Mouse (Mus musculus) inflammation-experienced regulatory T-cells, adult 6 months (primary cell): Measurements from ENCODE around the gene Tnpo1. TPM values are rescaled to one million over a fixed set of nuclear protein-coding genes. Genes with fewer than 3 reads are reported as not detected.
"Not testable (repeated sequence)": the region's sequence is repeated elsewhere in the genome, so short reads cannot be mapped to it uniquely, and the experiment has no call there.

Experiments used
- ATAC-seq: one replicate; pipeline ENCODE4 v1.8.0; 2017
- polyA plus RNA-seq, 3 experiments: library from polyadenylated mRNA; unstranded; fragments of 100-300 nt; shearing (Covaris generic); gene quantifications; one replicate each; pipeline ENCODE4 v1.2.1; 2017

The Tnpo1 gene
- polyA plus RNA-seq, 3 experiments from 2014 or later = 24.5 to 35.9 (median 35.5) TPM

- ATAC-seq = no peak
Measured at GRCm38 (mm10) chr13:98883774-98884173, 42.4 kb downstream of the Tnpo1 start.

GRCm38 (mm10) chr13:98881991-98882390 is 44.2 kb downstream of the Tnpo1 start:
- no peak for ATAC-seq

DNA sequence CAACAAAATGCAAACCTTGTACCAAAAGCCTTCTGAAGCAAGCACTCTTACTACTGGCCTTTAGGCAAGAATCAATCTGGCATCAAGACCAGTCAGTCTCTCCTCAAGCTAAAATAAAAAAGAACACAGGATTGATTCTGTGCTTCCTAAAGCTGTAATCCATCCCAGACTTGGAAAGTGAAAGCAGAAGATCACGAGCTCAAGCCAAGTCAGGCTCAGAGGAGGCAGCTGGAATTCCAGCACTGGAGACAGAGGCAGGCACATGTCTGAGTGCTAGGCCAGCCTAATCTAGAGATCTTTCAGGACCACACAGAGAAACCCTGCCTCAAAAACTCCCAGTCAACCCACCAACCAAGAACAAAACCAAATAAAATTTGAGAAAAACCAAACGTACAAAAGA is 45.8 kb downstream of the Tnpo1 start:
- no peak for ATAC-seq

DNA sequence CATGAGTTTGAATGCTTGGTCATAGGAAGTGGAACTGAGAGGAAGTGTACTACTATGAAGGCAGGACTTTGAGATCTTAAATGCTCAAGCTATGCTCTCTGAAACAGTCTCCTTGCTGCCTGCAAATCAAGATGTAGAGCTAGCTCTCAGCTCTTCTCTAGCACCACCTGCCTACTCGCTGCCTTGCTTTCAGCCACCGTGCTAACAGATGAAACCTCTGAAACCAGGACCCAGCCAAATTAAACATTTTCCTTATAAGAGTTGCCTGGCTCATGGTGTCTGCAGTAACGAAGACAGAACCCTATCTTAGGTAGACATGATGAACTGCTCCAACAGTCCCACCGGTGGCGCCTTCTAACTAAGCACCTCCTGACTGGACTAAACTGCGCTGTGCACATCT is 46.8 kb downstream of the Tnpo1 start:
- ATAC-seq = no peak

- no peak for ATAC-seq
Measured at GRCm38 (mm10) chr13:98877165-98877564, 49.0 kb downstream of the Tnpo1 start.

DNA sequence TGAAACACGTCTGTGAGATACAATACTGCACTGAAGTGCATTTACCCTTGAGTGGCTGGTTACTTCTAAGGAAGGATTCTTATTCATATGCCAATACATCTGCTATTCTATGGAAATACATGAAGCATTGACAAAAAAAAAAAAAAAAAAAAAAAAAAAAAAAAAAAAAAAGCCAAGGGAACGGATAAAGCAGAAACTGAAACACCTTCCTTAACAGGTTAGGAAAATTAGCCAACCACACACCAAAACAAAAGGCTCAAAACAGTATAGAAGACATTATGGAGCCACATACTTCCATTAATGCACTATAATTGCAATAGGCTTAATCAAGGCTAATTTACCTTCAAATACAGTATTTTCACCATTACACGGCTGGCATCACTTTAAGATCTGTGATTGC is 51.5 kb downstream of the Tnpo1 start:
- ATAC-seq = no peak

DNA sequence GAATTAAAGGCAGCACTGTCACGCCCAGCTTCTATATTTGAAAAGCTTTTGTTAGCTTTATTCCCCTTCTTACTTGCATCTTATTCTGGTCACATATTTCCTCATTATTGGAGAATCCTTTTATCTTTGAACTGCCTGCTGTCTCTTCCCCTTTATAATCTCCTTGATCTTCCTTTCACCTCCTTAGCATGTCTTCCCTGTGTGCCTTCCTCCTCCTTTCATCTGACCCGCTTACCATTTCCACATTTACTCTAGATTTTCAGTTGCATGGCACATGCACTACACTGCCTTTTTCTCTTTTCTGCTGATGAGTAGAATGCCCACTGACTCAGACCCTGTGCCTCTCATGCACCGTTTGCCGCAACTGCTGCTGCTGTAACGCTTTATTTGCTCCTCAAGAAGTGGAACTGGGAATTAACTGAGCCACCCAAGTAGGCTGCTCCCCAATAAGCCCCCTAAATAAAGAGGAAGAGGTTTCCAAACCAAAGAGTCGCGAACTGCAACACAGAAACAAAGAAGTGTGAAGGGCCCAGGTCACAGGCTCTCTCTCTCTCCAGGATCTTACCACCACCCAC is 53.8 kb downstream of the Tnpo1 start:
- no peak for ATAC-seq

- no peak for ATAC-seq
Measured at GRCm38 (mm10) chr13:98871263-98871662, 54.9 kb downstream of the Tnpo1 start.

GRCm38 (mm10) chr13:98868236-98868923 is 57.8 kb downstream of the Tnpo1 start:
- ATAC-seq = no peak

DNA sequence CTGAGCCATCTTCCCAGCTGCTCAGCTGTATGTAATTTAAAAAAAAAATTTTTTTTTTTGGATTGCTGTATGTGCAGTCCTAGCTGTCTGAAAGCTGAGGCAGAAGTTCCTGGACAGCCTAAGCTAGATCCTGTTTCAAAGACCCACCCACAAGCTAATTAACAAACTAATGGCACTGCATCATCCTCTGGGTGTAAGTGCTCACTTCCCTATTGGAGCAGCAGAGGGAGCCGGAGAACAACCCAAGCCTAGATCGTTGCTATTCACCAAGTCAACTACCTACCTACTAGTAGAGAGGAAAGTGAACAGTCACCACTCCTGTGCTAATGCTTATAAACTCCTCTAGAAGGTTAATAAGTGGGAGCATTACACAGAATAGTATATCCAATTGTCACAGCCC is 58.4 kb downstream of the Tnpo1 start:
- peak; percentile 88 for ATAC-seq

GRCm38 (mm10) chr13:98855291-98855690 is 70.9 kb downstream of the Tnpo1 start:
- no peak for ATAC-seq

- no peak for ATAC-seq
Measured at GRCm38 (mm10) chr13:98845794-98846193, 80.4 kb downstream of the Tnpo1 start.

DNA sequence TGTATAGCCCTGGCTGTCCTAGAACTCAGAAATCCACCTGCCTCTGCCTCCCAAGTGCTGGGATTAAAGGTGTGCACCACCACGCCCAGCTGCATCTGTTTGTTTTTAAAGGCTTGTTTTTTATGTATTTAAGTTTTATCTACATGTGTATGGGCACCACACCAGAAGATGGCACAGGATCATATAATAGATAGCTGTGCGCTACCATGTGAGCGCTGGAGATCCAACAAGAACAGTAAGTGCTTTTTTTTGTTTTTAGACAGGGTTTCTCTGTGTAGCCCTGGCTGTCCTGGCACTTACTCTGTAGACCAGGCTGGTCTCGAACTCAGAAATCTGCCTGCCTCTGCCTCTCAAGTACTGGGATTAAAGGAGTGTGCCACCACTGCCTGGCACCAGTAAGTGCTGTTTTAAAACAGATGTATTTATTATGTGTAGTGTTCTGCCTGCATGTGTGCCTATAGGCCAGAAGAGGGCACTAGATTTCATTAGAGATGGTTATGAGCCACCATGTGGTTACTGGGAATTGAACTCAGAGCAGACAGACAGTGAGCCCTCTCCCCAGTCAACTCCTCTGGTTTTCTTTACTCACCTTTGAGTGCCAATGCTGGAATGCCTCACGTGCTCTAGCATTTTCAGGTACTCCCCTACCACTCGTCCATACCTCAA is 89.6 kb downstream of the Tnpo1 start:
- no peak for ATAC-seq

- ATAC-seq = no peak
Measured at GRCm38 (mm10) chr13:98835740-98836139, 90.4 kb downstream of the Tnpo1 start.

DNA sequence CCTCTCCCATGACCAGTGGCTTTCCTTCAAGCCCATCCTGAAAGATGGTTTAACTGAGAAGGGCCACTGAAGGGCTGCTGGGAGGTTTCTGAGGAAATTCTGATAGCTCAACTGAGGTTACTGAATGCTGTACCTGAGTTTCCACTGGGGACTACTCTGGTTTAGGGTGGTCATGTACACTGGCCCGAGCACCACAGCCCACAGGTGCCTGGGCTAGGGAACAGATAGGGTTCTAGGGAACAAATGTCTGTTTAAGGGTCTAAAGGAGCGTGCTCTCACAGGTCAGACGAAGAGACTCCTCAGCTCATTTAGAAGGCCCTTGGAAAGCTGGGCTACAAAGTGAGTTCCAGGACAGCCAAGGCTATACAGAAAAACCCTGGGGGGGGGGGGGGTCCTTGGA is 91.5 kb downstream of the Tnpo1 start:
- ATAC-seq = no peak

- no peak for ATAC-seq
Measured at GRCm38 (mm10) chr13:98834199-98834598, 92.0 kb downstream of the Tnpo1 start.

DNA sequence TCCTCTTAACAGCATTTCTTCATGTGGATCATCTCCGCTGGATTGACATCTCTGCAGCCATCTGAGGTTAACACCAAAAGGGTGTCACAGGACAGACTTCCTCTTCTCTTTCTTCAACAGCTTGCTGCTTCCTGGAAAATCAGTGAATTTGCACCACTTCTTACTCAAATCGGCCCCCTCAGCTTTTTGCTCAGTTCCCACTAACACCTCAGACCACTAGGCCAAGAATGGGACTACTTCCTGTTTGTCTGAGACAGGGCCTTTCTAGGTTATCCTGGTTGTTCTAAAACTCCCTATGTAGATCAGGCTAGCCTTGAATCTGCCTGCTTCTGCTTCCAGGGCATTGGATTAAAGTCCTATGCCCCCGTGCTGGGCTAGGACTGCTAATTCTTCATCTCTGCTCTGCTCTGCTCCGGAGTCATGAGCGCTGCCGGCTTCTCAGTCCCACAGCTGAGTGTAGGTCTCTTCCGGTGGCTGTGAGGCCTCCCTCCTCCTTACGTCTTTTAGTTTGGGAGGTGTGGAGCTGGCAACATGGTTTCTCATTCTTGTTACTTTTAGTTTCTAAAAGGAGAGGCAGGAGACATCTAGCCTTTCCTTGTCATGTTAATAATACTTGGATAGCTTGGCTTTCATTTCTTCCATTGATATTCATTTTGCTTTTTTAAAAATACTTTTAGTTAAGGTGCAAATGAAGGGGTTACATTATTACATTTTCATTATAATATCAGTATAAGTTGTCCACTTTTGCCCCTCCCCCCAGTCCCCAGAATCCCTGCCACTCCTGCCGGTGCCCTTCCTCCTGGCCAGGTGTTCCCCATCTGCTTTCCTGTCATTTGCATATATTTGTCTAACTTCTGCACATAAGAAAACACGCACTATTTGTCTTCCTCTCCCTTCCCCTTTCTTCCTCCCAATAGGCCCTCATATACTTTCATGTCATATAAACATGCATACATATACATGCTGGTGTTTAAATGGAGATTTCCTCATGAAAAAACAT is 93.4 kb downstream of the Tnpo1 start:
- peak; percentile 55 for ATAC-seq

DNA sequence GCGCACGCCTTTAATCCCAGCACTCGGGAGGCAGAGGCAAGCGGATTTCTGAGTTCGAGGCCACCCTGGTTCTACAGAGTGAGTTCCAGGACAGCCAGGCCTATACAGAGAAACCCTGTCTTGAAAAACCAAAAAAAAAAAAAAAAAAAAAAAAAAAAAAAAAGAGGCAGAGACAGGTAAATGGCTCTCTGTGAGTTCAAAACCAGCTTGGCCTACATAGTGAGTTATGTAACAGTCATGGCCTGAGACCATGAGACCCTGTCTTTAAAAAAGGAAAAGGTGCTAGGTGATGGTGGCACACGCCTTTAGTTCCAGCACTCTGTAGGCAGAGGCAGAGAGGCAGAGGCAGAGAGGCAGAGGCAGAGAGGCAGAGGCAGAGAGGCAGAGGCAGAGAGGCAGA is 97.2 kb downstream of the Tnpo1 start:
- ATAC-seq = not testable (repeated sequence)

- ATAC-seq = no peak
Measured at GRCm38 (mm10) chr13:98825574-98825973, 100.6 kb downstream of the Tnpo1 start.

- ATAC-seq = no peak
Measured at GRCm38 (mm10) chr13:98819094-98819493, 107.1 kb downstream of the Tnpo1 start.

- no peak for ATAC-seq
Measured at GRCm38 (mm10) chr13:98818205-98818604, 108.0 kb downstream of the Tnpo1 start.

GRCm38 (mm10) chr13:98817766-98818165 is 108.4 kb downstream of the Tnpo1 start:
- no peak for ATAC-seq
